Mouse (Mus musculus): Measurements from ENCODE around the gene Garem2. TPM values are rescaled to one million over a fixed set of nuclear protein-coding genes. Genes with fewer than 3 reads are reported as not detected.

Gene Garem2
- polyA plus RNA-seq, 2 experiments from 2014 or later: not detected

GRCm38 (mm10) chr5:30112533-30113068, 7.6 kb downstream of the Garem2 start:
- no peak for ATAC-seq

GRCm38 (mm10) chr5:30113881-30114760, 9.2 kb downstream of the Garem2 start:
- ATAC-seq: no peak

DNA sequence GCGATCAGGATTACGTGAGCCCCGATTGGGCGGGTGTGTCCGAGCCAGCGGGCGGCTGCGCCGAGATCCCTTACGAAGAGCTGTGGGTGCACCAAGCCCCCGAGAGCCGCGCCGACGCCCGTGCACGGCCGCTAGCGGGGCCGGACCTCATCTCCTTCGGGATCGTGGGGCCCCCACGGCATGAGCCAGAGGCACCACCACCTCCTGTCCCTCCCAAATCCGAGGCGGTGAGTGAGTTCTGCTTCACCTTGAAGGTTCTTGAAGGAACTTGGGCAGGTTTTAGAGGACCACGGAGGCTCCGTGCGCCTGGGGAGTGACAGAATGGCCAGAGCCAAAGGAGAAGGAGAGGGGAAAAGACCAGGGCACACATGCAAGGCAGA, 9.8 kb downstream of the Garem2 start:
- ATAC-seq: no peak

DNA sequence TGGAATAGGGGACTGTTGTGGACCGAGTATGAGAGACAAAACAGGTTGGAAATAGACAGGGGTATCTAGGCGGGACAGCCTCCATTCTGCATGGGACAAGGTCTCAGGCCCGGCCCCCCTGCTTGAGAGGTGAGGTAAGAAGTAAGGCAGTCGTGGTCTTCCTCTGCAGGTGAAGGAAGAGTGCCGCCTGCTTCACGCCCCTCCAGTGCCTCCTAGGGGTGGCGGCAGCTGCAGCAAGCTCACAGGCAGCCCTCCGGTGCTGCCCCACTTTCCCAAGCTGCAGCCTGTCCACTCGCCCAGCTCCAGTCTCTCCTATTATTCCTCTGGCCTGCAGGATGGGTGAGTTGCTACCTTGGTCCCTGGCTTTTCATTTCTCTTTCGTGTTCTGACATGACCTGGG, 10.8 kb downstream of the Garem2 start:
- ATAC-seq: no peak

DNA sequence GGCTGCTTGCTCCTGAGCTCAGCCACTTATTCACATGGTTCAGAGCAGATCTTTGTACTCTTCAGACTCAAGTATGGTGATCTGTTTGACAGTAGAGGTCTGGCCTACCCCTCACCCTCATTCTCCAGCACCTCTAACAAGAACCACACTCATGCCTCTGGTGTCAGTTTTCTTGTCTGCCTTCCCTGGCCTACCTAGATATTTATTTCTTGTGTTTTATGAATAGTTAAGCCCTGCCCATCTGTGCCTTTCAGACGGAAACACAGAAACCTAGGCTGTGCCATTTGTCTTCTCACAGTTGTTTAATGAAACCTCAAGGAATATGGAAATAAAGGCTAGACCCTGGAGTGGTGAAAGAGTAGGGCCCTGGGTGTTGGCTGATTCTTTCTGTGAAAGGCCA, 13.1 kb downstream of the Garem2 start:
- ATAC-seq: no peak

DNA sequence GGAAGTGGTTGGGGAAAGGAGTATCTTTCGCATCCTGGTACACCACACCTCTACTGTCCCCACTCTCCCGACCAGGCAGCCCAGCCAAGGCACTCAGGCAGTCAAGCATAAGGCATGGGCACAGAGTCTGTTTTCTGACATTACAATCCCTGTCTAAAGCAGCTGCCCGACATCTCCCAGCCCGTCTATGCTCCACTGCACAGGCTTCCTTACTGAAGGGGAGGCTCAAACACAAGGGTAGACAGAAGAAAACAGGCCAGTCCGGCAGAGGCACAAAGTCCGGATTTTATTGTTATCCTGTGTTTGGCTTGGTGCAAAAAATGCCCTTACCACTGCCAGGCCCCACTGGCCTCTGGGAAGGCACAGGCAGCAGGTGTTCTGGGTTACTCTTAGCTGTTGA, 14.2 kb downstream of the Garem2 start:
- no peak for ATAC-seq

DNA sequence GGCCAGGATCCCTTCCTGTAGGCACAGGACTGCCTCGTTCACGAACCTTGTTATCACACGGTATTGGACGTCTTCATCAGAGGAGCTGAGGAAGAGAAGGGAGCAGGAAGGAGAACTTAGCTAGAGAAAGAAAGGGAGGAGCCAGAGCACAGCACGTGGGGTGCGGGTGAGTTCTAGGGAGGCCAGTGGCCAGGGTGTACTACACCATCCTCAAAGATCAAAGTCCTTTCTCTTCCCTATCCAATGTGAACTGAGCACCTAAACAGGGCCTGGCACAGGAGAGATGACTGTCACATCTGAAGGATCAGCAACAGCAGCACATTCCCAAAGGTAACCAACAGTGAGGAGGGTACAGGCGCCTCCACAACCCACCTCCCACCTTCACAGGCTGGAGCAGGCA, 15.1 kb downstream of the Garem2 start:
- ATAC-seq: no peak

GRCm38 (mm10) chr5:30122481-30122880, 17.5 kb downstream of the Garem2 start:
- ATAC-seq: no peak

- peak; percentile 40 for ATAC-seq
Measured at GRCm38 (mm10) chr5:30125587-30125986, 20.6 kb downstream of the Garem2 start.

DNA sequence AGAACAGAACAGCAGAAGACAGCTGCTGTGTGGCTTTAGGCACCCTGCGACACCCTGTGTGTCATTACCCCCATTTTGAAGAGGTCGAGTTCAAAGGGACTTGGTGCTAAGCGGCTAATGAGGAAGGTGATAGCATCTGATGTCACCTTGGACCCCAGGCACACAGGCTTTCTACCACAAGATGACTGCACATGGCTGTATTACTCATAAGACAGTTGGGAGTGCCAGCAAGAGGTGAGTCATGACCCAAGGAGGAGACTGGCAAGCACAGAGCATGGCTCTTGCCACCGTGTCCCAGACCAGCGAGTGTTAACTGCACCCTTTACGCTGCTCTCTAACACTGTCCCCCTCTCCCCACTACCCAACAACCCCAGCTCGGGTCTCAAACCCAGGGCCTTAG, 21.8 kb downstream of the Garem2 start:
- no peak for ATAC-seq

- ATAC-seq: no peak
Measured at GRCm38 (mm10) chr5:30127921-30128597, 23.1 kb downstream of the Garem2 start.

- ATAC-seq: no peak
Measured at GRCm38 (mm10) chr5:30128680-30129079, 23.7 kb downstream of the Garem2 start.

DNA sequence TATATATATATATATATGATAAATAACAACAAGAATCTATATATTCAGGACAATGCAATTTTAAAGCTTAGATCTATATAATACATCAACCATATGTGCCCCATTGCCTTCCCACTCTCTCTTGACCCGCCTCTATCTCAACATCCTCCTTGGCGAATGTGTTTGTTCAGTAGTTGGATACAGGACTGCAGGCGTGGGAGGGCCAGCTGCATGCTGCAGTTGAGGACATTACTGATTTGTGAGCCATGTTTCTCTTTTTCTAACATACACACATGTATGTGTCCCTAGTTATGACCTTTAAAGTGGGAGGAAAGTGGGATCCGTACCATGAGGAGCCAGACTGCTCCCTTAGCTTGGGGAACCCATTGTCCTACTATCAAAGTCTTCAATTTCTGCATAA, 26.3 kb downstream of the Garem2 start:
- no peak for ATAC-seq

GRCm38 (mm10) chr5:30132173-30132572, 27.2 kb downstream of the Garem2 start:
- no peak for ATAC-seq

- no peak for ATAC-seq
Measured at GRCm38 (mm10) chr5:30135711-30136231, 30.8 kb downstream of the Garem2 start.

GRCm38 (mm10) chr5:30137271-30137670, 32.3 kb downstream of the Garem2 start:
- no peak for ATAC-seq

GRCm38 (mm10) chr5:30138193-30138592, 33.2 kb downstream of the Garem2 start:
- no peak for ATAC-seq

- ATAC-seq: no peak
Measured at GRCm38 (mm10) chr5:30146526-30146925, 41.6 kb downstream of the Garem2 start.

DNA sequence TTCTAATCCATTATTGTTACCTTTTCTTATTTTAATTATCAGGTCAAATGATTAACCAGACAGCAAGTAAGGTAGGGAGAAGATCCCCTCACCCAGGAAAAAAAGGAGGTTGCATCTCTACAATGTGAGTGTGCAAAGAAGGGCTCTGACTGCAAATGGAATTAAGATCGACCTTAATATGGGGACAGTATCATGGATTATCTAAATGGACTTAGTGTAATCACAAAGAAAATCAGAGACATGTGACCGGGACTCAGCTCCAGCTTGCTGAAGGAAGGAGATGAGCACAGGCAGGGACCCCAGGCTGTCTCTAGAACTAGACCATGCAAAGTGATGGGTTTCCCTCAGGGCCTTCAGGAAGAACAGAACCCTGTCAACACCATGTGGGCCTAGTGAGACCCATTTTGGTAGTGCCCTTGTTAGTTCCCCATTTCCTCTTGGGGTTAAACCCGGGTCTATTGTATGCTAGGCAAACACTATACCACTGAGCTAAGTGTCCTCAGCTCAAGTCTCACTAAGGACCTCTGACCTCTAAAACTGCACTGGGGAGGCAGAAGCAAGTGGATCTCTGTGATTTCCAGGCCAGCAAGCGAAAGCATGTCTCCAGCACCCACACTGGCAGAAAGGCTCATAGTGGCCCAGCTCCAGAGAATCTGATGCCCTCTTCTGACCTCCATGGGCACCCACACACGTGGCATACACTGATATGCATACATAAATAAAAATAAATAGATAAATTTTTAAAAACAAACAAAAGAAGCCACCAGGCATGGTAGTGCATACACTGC, 43.4 kb downstream of the Garem2 start:
- ATAC-seq: no peak

GRCm38 (mm10) chr5:30152007-30152406, 47.0 kb downstream of the Garem2 start:
- ATAC-seq: no peak

DNA sequence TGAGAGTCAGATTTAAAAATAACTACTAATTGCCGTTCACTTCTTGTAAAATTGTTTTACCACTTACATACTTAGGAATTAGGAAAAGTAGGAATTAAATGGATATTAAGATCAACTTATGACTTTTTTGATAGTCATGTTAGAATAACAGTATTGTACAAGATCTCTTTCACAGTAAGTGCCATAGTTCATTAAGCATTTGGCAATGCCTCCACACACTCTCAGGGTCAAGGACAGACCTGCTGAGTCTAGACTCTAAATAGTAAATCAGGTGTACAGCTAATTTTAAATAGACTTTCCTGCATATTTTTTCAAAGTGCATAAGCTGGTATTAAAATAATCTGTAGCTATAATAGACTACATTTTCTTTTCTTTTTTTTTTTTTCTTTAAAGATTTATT, 47.5 kb downstream of the Garem2 start:
- no peak for ATAC-seq

DNA sequence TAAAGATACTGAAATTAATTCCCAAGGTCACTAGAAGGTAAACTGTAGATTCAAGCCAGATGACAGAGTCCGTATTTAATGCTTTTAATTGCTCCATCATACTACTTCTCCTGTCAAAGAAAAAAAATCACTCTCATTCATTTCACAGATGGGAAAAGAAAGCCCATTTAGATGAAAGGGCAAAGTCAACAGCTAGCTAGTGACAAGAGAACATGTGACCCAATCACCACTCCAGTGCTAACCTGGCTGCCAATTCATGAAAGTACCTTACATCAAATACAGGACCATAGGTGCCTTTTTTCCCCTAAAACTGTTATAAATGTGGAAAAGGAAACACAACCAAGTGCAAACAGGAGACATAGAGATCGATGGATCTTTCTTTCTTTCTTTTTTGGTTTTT, 48.3 kb downstream of the Garem2 start:
- ATAC-seq: no peak

GRCm38 (mm10) chr5:30154013-30154412, 49.1 kb downstream of the Garem2 start:
- no peak for ATAC-seq
